Comparison of ENCODE assay signal across 26 mouse cellular contexts in genomic region chr13:44037774-44038294, GRCm38 (mm10).
A peak's percentile ranks its signal among the peaks of the same experiment; 100 is the strongest.
DNase-seq lines count a peak whose midpoint lies in the region; ATAC-seq and TF ChIP-seq lines count a peak whose summit lies in the region.
"Had no signal": no experiment of that assay in that cellular context is flagged by ENCODE, and none has a peak within 500 bp of the region (broad histone marks: within the 10 kb centered on the region; RNA-seq: fewer than 3 reads in every experiment).

No protein-coding gene starts in this region.

- no peak for ATAC-seq in heart, embryonic 12.5 days (ENCODE audit: insufficient number of reproducible peaks, low FRiP score)
- ATAC-seq in kidney, embryonic 14.5 days (ENCODE audit: low FRiP score, low TSS enrichment) = peak; percentile 72
- peak; percentile 25; the same call in 1 of the 2 replicates for ATAC-seq in kidney, postnatal 0 days (replicated peaks; ENCODE audit: low FRiP score, low read depth)
- ATAC-seq: forebrain, embryonic 15.5 days; hindbrain, embryonic 16.5 days; intestine, embryonic 15.5 days; Patski had no signal

- H3K4me2 ChIP-seq in heart, embryonic 12.5 days = no peak overlapping the region
- no peak overlapping the region for H3K4me2 ChIP-seq in kidney, embryonic 14.5 days (replicated peaks; ENCODE audit: low read depth, low read length)
- H3K4me2 ChIP-seq in kidney, postnatal 0 days (ENCODE audit: low read length) = no peak overlapping the region
- H3K4me2 ChIP-seq: embryonic facial prominence, embryonic 13.5 days; forebrain, embryonic 12.5 days; forebrain, embryonic 15.5 days; heart, embryonic 11.5 days; hindbrain, embryonic 13.5 days; intestine, embryonic 15.5 days had no signal

- no peak for DNase-seq in heart, postnatal 36 days
- DNase-seq in kidney, adult 8-10 months = no peak
- DNase-seq in kidney, postnatal 0 days (ENCODE audit: low spot score) = peak; percentile 84
- no peak for DNase-seq in kidney, adult 9 months
- DNase-seq in frontal cortex, postnatal 14 days (ENCODE audit: low spot score in 2 of 2) = no peak
- DNase-seq: adrenal gland, postnatal 10 days; adrenal gland, postnatal 36 days; B cell, adult 2 months; cerebellum, adult 9-11 months; gastrocnemius, postnatal 10 days; gastrocnemius, postnatal 36 days; heart, adult 2 months had no signal

- TF ChIP-seq CTCF in kidney, postnatal 0 days (IDR thresholded peaks at IDR 0.05; ENCODE audit: low read depth) = no peak

- intact Hi-C loops in heart, postnatal 36 days (cut with DNase I) = loop anchor here (5.0 kb wide), 1 partner anchor 131 kb away; no protein-coding TSS in a partner anchor

- H3K9me3 ChIP-seq in heart, embryonic 12.5 days (replicated peaks) = no peaks in the 10 kb centered on the region
- no peaks in the 10 kb centered on the region for H3K9me3 ChIP-seq in kidney, embryonic 14.5 days (ENCODE audit: control insufficient read depth, low read length)
- H3K9me3 ChIP-seq in kidney, postnatal 0 days (replicated peaks; ENCODE audit: low read length) = no peaks in the 10 kb centered on the region
- H3K9me3 ChIP-seq: embryonic facial prominence, embryonic 13.5 days; forebrain, embryonic 12.5 days; forebrain, embryonic 15.5 days; G1E; hindbrain, embryonic 10.5 days; hindbrain, embryonic 13.5 days; intestine, embryonic 15.5 days had no signal

- 70% methylated on average over 8 of the region's 8 CpGs for WGBS in heart, embryonic 12.5 days
- 24% methylated on average over 8 of the region's 8 CpGs for WGBS in kidney, embryonic 14.5 days
- WGBS in kidney, postnatal 0 days = 39% methylated on average over 8 of the region's 8 CpGs

- no peaks in the 10 kb centered on the region for H3K36me3 ChIP-seq in heart, embryonic 12.5 days
- no peaks in the 10 kb centered on the region for H3K36me3 ChIP-seq in kidney, embryonic 14.5 days (ENCODE audit: control insufficient read depth, insufficient read depth, low read length)
- H3K36me3 ChIP-seq in kidney, postnatal 0 days (ENCODE audit: insufficient read depth, low read length) = no peaks in the 10 kb centered on the region
- H3K36me3 ChIP-seq: embryonic facial prominence, embryonic 13.5 days; forebrain, embryonic 12.5 days; forebrain, embryonic 15.5 days; G1E; hindbrain, embryonic 10.5 days; hindbrain, embryonic 13.5 days; intestine, embryonic 15.5 days had no signal

- no peak overlapping the region for H3K4me3 ChIP-seq in heart, embryonic 12.5 days
- H3K4me3 ChIP-seq in kidney, embryonic 14.5 days (ENCODE audit: low read length) = no peak overlapping the region
- no peak overlapping the region for H3K4me3 ChIP-seq in kidney, postnatal 0 days (replicated peaks; ENCODE audit: low read depth, low read length)
- H3K4me3 ChIP-seq: embryonic facial prominence, embryonic 13.5 days; erythroblast, embryonic 14.5 days; forebrain, embryonic 12.5 days; forebrain, embryonic 15.5 days; heart, adult 2 months; hindbrain, embryonic 10.5 days; hindbrain, embryonic 13.5 days; intestine, embryonic 15.5 days had no signal

- H3K27ac ChIP-seq in heart, embryonic 12.5 days (ENCODE audit: poor library complexity, severe bottlenecking) = peak overlapping the region; percentile 18; the same call in 1 of the 2 replicates
- no peak overlapping the region; the same call in 1 of the 2 replicates for H3K27ac ChIP-seq in kidney, embryonic 14.5 days (ENCODE audit: low read depth, low read length)
- H3K27ac ChIP-seq in kidney, postnatal 0 days = no peak overlapping the region
- H3K27ac ChIP-seq: embryonic facial prominence, embryonic 13.5 days; forebrain, embryonic 12.5 days; forebrain, embryonic 15.5 days; heart, adult 2 months; hindbrain, embryonic 10.5 days; hindbrain, embryonic 13.5 days; intestine, embryonic 15.5 days had no signal

- H3K9ac ChIP-seq in heart, embryonic 12.5 days = no peak overlapping the region
- no peak overlapping the region for H3K9ac ChIP-seq in kidney, embryonic 14.5 days (ENCODE audit: low read depth, low read length)
- H3K9ac ChIP-seq in kidney, postnatal 0 days (ENCODE audit: low read depth, low read length) = no peak overlapping the region
- H3K9ac ChIP-seq: forebrain, embryonic 12.5 days; forebrain, embryonic 15.5 days; hindbrain, embryonic 13.5 days; intestine, embryonic 15.5 days had no signal

- H3K4me1 ChIP-seq in heart, embryonic 12.5 days (replicated peaks) = peaks cover 22% of the 10 kb centered on the region
- H3K4me1 ChIP-seq in kidney, embryonic 14.5 days (ENCODE audit: control insufficient read depth, insufficient read depth, low read length) = peaks cover 11% of the 10 kb centered on the region; the same call in 1 of the 2 replicates
- H3K4me1 ChIP-seq in kidney, postnatal 0 days (replicated peaks; ENCODE audit: insufficient read depth, low read length) = 0 out of 2 replicates have a peak, but pooled peaks cover 6% of the 10 kb centered on the region
- H3K4me1 ChIP-seq: intestine, embryonic 15.5 days had no signal

- no peaks in the 10 kb centered on the region for H3K27me3 ChIP-seq in heart, embryonic 12.5 days (replicated peaks)
- H3K27me3 ChIP-seq in kidney, embryonic 14.5 days (ENCODE audit: control insufficient read depth, insufficient read depth, low read length) = no peaks in the 10 kb centered on the region
- H3K27me3 ChIP-seq in kidney, postnatal 0 days (ENCODE audit: insufficient read depth, low read length) = no peaks in the 10 kb centered on the region
- H3K27me3 ChIP-seq: CH12.LX; embryonic facial prominence, embryonic 13.5 days; forebrain, embryonic 15.5 days; intestine, embryonic 15.5 days; Patski had no signal
